Mouse (Mus musculus) left cerebral cortex, adult 6 months (tissue): ENCODE results near the gene Sycp3. TPM values are rescaled to one million over a fixed set of nuclear protein-coding genes. Genes with fewer than 3 reads are reported as not detected.

Source experiments
- long read RNA-seq, 2 experiments: library from polyadenylated mRNA; unstranded; transcript quantifications; one replicate each; pipeline ENCODE4 v2.0.0; 2019 to 2020
- polyA plus RNA-seq: library from polyadenylated mRNA; unstranded; fragments of <200 nt; fragmentation: Nextera tagmentation; gene quantifications from 2 replicates; pipeline ENCODE4 v1.2.3, GENCODE M21; 2021

The Sycp3 gene
- 0.23 and 0.51 TPM in 2 replicates for polyA plus RNA-seq
- long read RNA-seq, experiment 1, partial matches to known transcripts, result 0 of 2 reads
- long read RNA-seq, experiment 1, other reads (novel, unspliced or antisense), result 1 of 2 reads
- long read RNA-seq, experiment 2, partial matches to known transcripts, result 0 of 2 reads
- long read RNA-seq, experiment 2, other reads (novel, unspliced or antisense), result 2 of 2 reads

GRCm38 (mm10) chr10:88459502-88459992 is at the start of gene Sycp3:
Sycp3 (plus strand) TSS chr10:88459569.

DNA sequence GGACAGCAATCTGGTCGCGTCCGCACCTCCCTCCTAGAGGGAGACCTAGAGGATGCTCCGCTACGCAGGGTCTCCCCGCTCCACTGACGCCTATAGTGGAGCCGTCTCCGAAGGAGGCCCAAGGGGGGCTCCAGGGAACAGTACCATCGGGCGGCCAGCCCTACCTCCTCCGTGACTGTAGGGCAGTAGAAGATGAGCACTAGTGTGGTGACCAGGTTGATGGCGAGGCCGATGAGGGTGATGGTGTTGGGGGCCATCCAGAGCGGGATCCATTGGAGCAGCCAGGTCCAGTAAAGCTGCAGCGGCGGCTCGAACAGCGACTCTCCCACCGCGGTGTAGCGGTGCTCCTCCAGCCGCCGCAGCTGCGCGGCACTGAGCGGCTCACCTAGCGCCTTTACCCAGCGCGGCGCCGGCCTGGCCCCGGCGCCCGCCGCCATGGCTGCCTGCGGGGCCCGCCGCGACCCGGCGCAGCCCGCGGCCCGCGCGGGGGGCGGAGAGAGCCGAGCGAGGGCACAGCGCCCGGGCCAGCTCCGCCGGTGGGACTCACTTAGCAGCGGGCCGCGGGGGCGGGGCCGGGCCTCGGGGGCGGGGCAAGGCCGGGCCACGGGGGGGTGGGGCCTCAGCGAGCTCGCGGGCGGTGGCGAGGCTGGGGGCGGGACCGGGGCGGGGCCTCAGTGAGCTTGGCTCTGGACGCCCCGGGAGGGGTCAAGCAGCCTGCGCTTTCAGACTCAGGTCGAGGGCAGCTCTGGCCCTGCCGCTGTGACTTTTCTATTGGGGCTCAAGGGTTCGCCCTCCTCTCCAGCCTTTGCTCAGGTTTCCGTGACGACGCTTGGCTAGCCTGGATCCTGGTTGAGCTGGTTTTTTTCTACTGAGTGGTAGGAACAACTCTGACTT is 44.3 kb downstream of the Sycp3 start, which contains the start of gene Chpt1:
Gene Chpt1 (minus strand): TSS at position 653 of the 894 bp plus-strand sequence.

Other genes with a start within 250 kb of the Sycp3 start
- gene Dram1, start 80.5 kb upstream of the Sycp3 start, polyA plus RNA-seq, result 0.44 and 0.45 TPM in 2 replicates
- gene Gnptab, start 80.4 kb upstream of the Sycp3 start, polyA plus RNA-seq, result 8.8 and 22.0 TPM in 2 replicates
- gene Chpt1, start 44.5 kb downstream of the Sycp3 start, polyA plus RNA-seq, result 24.4 and 46.0 TPM in 2 replicates
- 1.9 TPM in 2 replicates for gene Mybpc1, start 145.6 kb downstream of the Sycp3 start, polyA plus RNA-seq
- not detected in 2 replicates for gene Spic, start 225.4 kb downstream of the Sycp3 start, polyA plus RNA-seq